Mouse (Mus musculus): ENCODE measurements around the gene Nutf2.

Nutf2 gene

GRCm38 (mm10) chr8:105854715-105855216 lies 5.6 kb upstream of the Nutf2 start, which contains the start of gene Thap11:
TSS of gene Thap11 (plus strand) at chr8:105855132.
- DNase-seq (ENCODE audit: low read depth, low spot score): peak; percentile 89

- DNase-seq (ENCODE audit: low read depth, low spot score): no peak
Observed at GRCm38 (mm10) chr8:105855248-105856167, 4.9 kb upstream of the Nutf2 start.

- DNase-seq (ENCODE audit: low read depth, low spot score): no peak
Observed at GRCm38 (mm10) chr8:105856168-105856835, 4.1 kb upstream of the Nutf2 start.

GRCm38 (mm10) chr8:105858495-105858894 lies 1.9 kb upstream of the Nutf2 start:
- no peak for DNase-seq (ENCODE audit: low read depth, low spot score)

GRCm38 (mm10) chr8:105859314-105859713 lies 1.1 kb upstream of the Nutf2 start:
- no peak for DNase-seq (ENCODE audit: low read depth, low spot score)

- no peak for DNase-seq (ENCODE audit: low read depth, low spot score)
Observed at GRCm38 (mm10) chr8:105861951-105862350, 1.6 kb downstream of the Nutf2 start.

GRCm38 (mm10) chr8:105866364-105867029 lies 6.1 kb downstream of the Nutf2 start:
- no peak for DNase-seq (ENCODE audit: low read depth, low spot score)

GRCm38 (mm10) chr8:105874301-105874700 lies 13.9 kb downstream of the Nutf2 start:
- no peak for DNase-seq (ENCODE audit: low read depth, low spot score)

- peak; percentile 75 for DNase-seq (ENCODE audit: low read depth, low spot score)
Observed at GRCm38 (mm10) chr8:105880754-105881520, 20.6 kb downstream of the Nutf2 start, which contains the start of gene Edc4. TSS of gene Edc4 (plus strand) at chr8:105880881.

- no peak for DNase-seq (ENCODE audit: low read depth, low spot score)
Observed at GRCm38 (mm10) chr8:105889756-105890465, 29.5 kb downstream of the Nutf2 start.

- no peak for DNase-seq (ENCODE audit: low read depth, low spot score)
Observed at GRCm38 (mm10) chr8:105890870-105891269, 30.5 kb downstream of the Nutf2 start.

- DNase-seq (ENCODE audit: low read depth, low spot score): no peak
Observed at GRCm38 (mm10) chr8:105892432-105892831, 32.1 kb downstream of the Nutf2 start.

GRCm38 (mm10) chr8:105893339-105893738 lies 33.0 kb downstream of the Nutf2 start, which contains the start of gene Nrn1l:
TSS of gene Nrn1l (plus strand) at chr8:105893567.
- peak; percentile 76 for DNase-seq (ENCODE audit: low read depth, low spot score)

- no peak for DNase-seq (ENCODE audit: low read depth, low spot score)
Observed at GRCm38 (mm10) chr8:105897801-105898480, 37.6 kb downstream of the Nutf2 start.

GRCm38 (mm10) chr8:105900180-105900940 lies 40.0 kb downstream of the Nutf2 start, which contains the start of gene Pskh1:
TSS of gene Pskh1 (plus strand) at chr8:105900441.
- DNase-seq (ENCODE audit: low read depth, low spot score): peak; percentile 92

- DNase-seq (ENCODE audit: low read depth, low spot score): no peak
Observed at GRCm38 (mm10) chr8:105900941-105901616, 40.7 kb downstream of the Nutf2 start.

- no peak for DNase-seq (ENCODE audit: low read depth, low spot score)
Observed at GRCm38 (mm10) chr8:105919390-105919789, 59.0 kb downstream of the Nutf2 start.

GRCm38 (mm10) chr8:105925123-105925522 lies 64.7 kb downstream of the Nutf2 start:
- DNase-seq (ENCODE audit: low read depth, low spot score): no peak
